Mouse (Mus musculus) hindbrain, embryonic 10.5 days (tissue): ENCODE results near the gene Slc5a8. TPM values are rescaled to one million over a fixed set of nuclear protein-coding genes. Genes with fewer than 3 reads are reported as not detected.

ENCODE experiments used
- DNase-seq: peaks from one replicate; pipeline ENCODE4 v3.0.0-alpha.2; 2017; ENCODE audit warnings: low spot score
- H3K27ac ChIP-seq: fragments of 300-500 bp; sonication (generic); 2 replicates; pipeline ENCODE4 v1.5.1; 2016; ENCODE audit warnings: mild to moderate bottlenecking, moderate library complexity
- H3K27me3 ChIP-seq: fragments of 300-500 bp; sonication (generic); 2 replicates; pipeline ENCODE4 v1.6.1; 2016; ENCODE audit warnings: mild to moderate bottlenecking; ENCODE audit not compliant: poor library complexity, insufficient read depth, severe bottlenecking
- H3K36me3 ChIP-seq: fragments of 300-500 bp; sonication (generic); 2 replicates; pipeline ENCODE4 v1.6.1; 2016; ENCODE audit warnings: mild to moderate bottlenecking, moderate library complexity
- H3K4me1 ChIP-seq: fragments of 300-500 bp; sonication (generic); replicated peaks from 2 replicates; pipeline ENCODE4 v1.6.1; 2016; ENCODE audit warnings: mild to moderate bottlenecking
- H3K4me3 ChIP-seq: fragments of 300-500 bp; sonication (generic); 2 replicates; pipeline ENCODE4 v1.5.1; 2016; ENCODE audit warnings: mild to moderate bottlenecking, moderate library complexity
- H3K9me3 ChIP-seq: fragments of 300-500 bp; sonication (generic); 2 replicates; pipeline ENCODE4 v1.6.1; 2016; ENCODE audit warnings: mild to moderate bottlenecking, moderate library complexity
- WGBS: fragments of 180-500 bp; shearing (Covaris S2); methylation state at CpG from one replicate; pipeline ENCODE4 v1.1.7; 2016; 5-methylcytosine and 5-hydroxymethylcytosine counted together
- polyA plus RNA-seq: library from polyadenylated mRNA; unstranded; fragments of >200 nt; fragmentation: Nextera tagmentation; extraction: Ambion mirVana; gene quantifications from 2 replicates; pipeline ENCODE4 v1.2.1, GENCODE M21; 2016

Gene Slc5a8
- 0.05 TPM in 1 of 2 replicates, not detected in the other for polyA plus RNA-seq

DNA sequence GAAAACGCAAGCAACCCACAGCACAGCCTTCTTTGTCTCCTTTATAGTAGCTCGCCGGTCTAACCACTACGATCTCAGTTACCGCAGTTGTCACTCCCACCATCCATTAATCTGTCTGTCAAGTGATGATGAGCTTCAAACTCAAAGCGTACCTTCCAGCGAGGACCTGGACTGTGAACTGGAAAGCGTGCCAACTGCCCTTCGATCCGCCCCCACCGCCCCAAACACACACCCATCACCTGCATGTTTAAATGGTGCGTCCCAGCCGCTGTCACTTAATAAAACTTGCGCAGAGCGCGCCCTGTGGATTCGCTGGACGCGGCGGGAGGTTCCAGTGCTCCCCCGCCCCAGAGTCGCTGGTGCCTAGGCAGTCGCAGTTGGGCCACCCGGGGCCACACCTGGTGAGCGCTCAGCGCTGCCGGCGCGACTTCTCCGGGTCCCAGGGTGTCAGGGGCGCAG lies at the start of gene Slc5a8:
Gene Slc5a8 (plus strand): TSS at position 361 of the 459 bp plus-strand sequence.
- Histone ChIP-seq H3K27me3 (peaks cover 30% of the 10 kb centered on the region), H3K27ac (no peak within 1 kb of the TSS), H3K4me1 (peaks cover 10% of the 10 kb centered on the region), H3K4me3 (peak within 1 kb of the TSS; percentile 51), H3K36me3 (no peaks in the 10 kb centered on the region), H3K9me3 (peaks cover 3% of the 10 kb centered on the region; the same call in 1 of the 2 replicates)
- peak; percentile 17 for DNase-seq
- WGBS: 5% methylated on average over 31 of the region's 31 CpGs

DNA sequence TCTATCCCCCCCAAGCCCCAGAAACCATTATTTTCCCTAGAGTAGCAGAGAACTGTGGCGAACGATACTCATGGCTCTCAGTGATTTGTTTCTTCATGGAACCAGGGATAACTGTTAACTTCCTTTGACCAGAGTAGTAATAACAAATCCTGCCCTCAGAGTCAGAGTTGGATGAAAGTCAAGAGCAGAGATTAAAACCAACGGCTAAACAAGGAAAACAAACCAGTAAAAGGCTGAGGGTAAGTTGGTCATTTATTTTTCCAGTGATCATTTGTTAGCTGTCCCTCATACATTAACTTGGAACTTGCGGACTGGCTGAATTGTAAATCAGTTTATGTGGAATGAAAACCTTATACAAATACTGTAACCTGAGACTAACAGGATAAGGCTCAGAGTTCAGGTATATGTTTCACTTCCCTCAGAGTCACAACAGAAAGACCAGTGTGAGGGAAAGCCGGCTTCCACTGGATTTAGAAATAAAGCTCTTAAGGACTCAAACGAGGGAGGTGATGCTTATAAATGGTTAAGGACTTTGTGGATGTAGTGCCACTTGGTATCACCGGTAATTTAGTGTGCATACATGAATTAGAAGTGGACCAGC lies 36.8 kb upstream of the Slc5a8 start:
- Histone ChIP-seq H3K9me3 (no peaks in the 10 kb centered on the region), H3K4me3 (no peak overlapping the region), H3K4me1 (no peaks in the 10 kb centered on the region), H3K27ac (no peak overlapping the region), H3K27me3 (no peaks in the 10 kb centered on the region), H3K36me3 (no peaks in the 10 kb centered on the region)
- WGBS: 85% methylated on average over 7 of the region's 7 CpGs
- DNase-seq: no peak

DNA sequence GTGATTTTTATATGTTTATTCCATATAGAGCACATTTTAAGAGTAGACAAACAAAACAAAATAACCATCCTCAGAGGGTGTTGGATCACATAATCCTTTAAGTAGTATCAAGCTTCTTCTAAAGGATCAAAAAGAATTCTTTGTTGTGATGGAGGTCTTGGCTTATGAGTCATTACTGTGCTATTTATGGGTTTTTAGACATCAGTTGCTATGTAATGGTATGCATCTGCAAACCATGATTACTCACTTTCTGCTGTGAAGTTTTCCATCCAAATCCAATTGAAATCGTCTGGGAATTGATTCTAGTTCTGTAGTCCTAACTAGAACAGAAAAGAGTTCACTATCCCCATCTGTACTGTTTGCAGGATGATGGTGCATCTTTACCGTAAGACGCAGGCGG lies 35.8 kb upstream of the Slc5a8 start:
- Histone ChIP-seq H3K36me3 (no peaks in the 10 kb centered on the region), H3K4me3 (no peak overlapping the region), H3K4me1 (no peaks in the 10 kb centered on the region), H3K27ac (no peak overlapping the region), H3K27me3 (no peaks in the 10 kb centered on the region), H3K9me3 (no peaks in the 10 kb centered on the region)
- DNase-seq: no peak
- WGBS: 90% methylated on average over 4 of the region's 4 CpGs

DNA sequence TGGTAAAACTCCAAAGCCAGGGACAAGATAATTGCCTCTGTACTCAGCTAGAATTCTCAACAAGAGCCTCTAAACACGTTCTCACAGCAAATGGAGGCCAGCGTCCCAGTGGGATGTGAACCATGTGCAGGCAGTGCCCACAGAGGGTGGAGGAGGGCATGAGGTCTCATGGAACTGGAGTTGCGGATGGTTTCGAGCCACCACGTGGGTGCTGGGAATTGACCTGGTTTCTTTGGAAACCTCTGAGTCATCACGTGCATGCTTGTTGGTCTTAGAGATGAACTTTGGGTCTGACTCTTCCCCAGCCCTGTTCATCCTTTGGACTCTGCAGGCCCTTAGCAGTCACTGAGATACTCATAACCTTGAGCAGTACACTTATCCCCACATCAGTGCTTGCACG lies 32.5 kb upstream of the Slc5a8 start:
- H3K4me3 ChIP-seq: no peak overlapping the region
- H3K9me3 ChIP-seq: no peaks in the 10 kb centered on the region
- H3K27ac ChIP-seq: no peak overlapping the region
- no peaks in the 10 kb centered on the region for H3K27me3 ChIP-seq
- DNase-seq: no peak
- 89% methylated on average over 7 of the region's 7 CpGs for WGBS
- H3K4me1 ChIP-seq: no peaks in the 10 kb centered on the region
- no peaks in the 10 kb centered on the region for H3K36me3 ChIP-seq

DNA sequence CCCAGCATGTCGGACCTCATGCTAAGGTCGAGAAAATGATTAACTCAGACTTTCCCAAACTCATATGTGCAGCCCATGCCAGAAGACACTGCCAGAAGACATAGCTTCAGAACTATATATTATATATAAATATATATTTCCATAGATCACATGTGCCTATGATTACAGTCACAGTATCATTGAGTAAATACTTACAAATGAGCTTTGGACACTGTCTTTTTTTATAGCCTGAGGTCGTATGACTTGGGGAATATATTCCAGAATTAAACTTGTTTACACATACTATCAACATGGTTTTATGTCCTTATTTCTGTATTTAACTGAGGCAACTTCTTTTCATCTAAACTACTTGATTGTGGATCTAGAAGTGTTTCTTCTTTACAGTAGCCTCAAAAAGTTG lies 24.9 kb upstream of the Slc5a8 start:
- no peak for DNase-seq
- no peaks in the 10 kb centered on the region for H3K9me3 ChIP-seq
- no peak overlapping the region for H3K27ac ChIP-seq
- no peaks in the 10 kb centered on the region for H3K36me3 ChIP-seq
- no peaks in the 10 kb centered on the region for H3K27me3 ChIP-seq
- WGBS: 85% methylated on average over 3 of the region's 3 CpGs
- no peaks in the 10 kb centered on the region for H3K4me1 ChIP-seq
- no peak overlapping the region for H3K4me3 ChIP-seq

DNA sequence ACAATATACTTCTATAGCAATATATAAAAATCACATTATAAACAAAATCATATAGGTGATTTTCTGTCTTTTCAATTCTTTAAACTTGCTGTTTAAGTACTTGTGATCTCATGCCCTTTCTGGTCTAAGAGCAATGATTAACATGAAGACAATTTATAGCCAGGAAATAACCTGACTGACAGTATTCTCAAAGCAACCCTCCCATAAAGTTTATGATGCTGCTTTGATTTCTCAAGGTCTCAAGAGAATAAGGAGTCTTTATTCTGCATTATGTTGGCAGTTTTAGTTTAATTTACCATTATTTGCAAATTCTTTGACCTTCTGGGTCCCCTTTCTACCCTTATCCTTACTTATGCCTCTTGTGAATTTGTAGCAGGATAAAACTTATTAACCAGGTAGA lies 24.4 kb upstream of the Slc5a8 start:
- Histone ChIP-seq H3K27me3 (no peaks in the 10 kb centered on the region), H3K4me3 (no peak overlapping the region), H3K27ac (no peak overlapping the region), H3K36me3 (no peaks in the 10 kb centered on the region), H3K4me1 (no peaks in the 10 kb centered on the region), H3K9me3 (no peaks in the 10 kb centered on the region)
- no peak for DNase-seq

DNA sequence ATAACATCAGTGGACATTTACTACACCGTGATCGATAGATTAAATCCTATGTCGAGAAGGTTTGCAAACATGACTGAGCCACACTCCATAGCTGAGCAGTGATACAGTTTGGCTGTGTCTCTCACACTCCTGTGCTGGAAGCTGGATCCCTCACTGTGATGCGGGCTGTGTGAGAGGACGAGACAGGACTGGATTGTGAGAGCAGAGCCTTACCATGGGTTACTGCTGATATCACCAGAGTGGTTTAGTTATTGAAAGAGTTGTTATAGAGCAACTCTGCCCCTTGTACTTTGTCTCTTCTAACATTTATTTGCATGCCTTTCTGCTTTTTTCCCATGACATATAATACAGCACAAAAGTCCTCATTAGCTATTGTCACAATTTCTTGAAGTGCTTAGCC lies 23.5 kb upstream of the Slc5a8 start:
- no peak for DNase-seq
- Histone ChIP-seq H3K27ac (no peak overlapping the region), H3K4me1 (no peaks in the 10 kb centered on the region), H3K27me3 (no peaks in the 10 kb centered on the region), H3K9me3 (no peaks in the 10 kb centered on the region), H3K36me3 (no peaks in the 10 kb centered on the region), H3K4me3 (no peak overlapping the region)
- WGBS: 91% methylated on average over 5 of the region's 5 CpGs

DNA sequence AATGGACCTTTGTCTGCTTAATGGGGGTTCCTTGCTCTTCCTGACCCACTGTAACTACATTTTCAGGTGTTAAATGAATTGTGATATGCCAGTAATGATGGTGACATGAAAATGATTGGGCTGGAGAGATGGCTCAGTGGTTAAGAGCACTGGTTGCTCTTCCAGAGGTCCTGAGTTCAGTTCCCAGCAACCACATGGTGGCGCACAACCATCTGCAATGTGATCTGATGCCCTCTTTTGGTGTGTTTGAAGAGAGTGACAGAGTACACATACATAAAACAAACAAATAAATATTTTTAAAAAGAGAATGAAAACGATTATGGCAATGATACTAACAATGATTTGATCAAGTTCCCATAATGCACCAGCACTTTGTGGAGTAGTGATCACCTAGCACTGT lies 19.8 kb upstream of the Slc5a8 start:
- Histone ChIP-seq H3K4me1 (no peaks in the 10 kb centered on the region), H3K36me3 (no peaks in the 10 kb centered on the region), H3K27me3 (no peaks in the 10 kb centered on the region), H3K9me3 (no peaks in the 10 kb centered on the region), H3K27ac (no peak overlapping the region), H3K4me3 (no peak overlapping the region)
- WGBS: 66% methylated on average over 2 of the region's 2 CpGs
- no peak for DNase-seq

DNA sequence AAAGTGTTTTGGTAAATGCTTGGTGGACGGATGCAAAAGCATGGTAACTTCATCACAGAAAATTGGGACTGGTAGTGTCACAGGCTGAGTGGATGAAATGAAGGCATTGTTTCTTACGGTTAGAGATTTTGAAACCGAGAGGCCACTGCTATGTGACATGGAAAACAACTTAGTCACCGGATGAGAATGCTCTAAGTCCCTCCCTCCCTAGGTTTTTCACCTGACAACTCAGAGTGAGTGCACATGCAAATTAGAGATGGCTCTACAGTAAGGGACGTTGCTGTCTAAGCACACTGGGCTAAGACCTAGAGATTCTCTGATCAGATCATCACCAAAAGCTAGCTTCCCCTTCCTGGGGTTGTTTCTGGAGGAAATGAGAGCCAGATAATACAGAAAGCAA lies 10.9 kb upstream of the Slc5a8 start:
- H3K9me3 ChIP-seq: no peaks in the 10 kb centered on the region
- no peaks in the 10 kb centered on the region for H3K36me3 ChIP-seq
- WGBS: 71% methylated on average over 5 of the region's 5 CpGs
- H3K4me3 ChIP-seq: no peak overlapping the region
- no peaks in the 10 kb centered on the region for H3K4me1 ChIP-seq
- no peak for DNase-seq
- no peaks in the 10 kb centered on the region for H3K27me3 ChIP-seq
- no peak overlapping the region for H3K27ac ChIP-seq

DNA sequence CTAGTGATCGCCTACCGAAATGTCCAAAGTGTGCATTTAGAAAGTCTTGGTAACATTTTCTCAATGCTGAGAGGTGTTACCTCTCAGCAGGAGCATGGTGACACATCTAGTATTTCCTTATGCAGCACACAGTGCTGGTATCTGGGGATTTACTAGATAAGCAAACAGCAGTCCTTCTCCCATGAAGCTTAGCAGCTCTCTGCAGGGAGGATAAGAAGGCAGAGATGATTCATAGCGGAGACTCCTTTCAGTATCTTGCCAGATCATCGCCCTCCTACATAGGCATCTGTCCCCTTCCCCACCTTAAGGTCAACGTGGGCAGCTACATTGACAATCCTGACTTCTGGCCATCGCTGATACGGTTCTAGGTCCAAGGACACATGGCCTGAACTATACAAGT lies 8.4 kb upstream of the Slc5a8 start:
- Histone ChIP-seq H3K27me3 (no peaks in the 10 kb centered on the region), H3K9me3 (no peaks in the 10 kb centered on the region)
- WGBS: 83% methylated on average over 7 of the region's 7 CpGs

DNA sequence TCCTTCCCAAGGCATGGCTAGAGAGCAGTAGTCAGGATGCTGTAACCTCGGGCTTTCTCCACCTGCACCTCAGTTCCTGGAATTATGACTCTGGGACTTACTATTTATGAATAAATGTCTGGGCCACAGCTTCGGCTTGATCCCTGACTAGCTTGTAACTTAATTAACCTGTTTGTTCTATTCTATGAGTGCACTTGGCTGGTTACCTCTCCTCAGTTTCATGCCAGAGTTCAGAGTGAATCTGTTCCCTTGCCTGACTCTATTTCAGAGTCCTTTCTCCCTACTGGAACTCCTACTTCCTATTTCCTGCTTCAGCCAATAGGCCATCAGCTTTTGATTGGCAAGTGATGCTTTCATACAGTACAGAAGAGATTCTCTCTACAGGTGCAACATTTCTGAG lies 2.1 kb upstream of the Slc5a8 start:
- peaks cover 10% of the 10 kb centered on the region for H3K4me1 ChIP-seq
- no peak overlapping the region for H3K27ac ChIP-seq
- no peak overlapping the region for H3K4me3 ChIP-seq
- 89% methylated on average over 2 of the region's 2 CpGs for WGBS
- peaks cover 3% of the 10 kb centered on the region; the same call in 1 of the 2 replicates for H3K9me3 ChIP-seq
- DNase-seq: no peak
- H3K36me3 ChIP-seq: no peaks in the 10 kb centered on the region
- peaks cover 30% of the 10 kb centered on the region for H3K27me3 ChIP-seq

More for the DNA sequence above, 8.4 kb upstream of the Slc5a8 start:
- Histone ChIP-seq H3K36me3 (no peaks in the 10 kb centered on the region), H3K4me3 (no peak overlapping the region), H3K27ac (no peak overlapping the region), H3K4me1 (no peaks in the 10 kb centered on the region)
- DNase-seq: no peak

DNA sequence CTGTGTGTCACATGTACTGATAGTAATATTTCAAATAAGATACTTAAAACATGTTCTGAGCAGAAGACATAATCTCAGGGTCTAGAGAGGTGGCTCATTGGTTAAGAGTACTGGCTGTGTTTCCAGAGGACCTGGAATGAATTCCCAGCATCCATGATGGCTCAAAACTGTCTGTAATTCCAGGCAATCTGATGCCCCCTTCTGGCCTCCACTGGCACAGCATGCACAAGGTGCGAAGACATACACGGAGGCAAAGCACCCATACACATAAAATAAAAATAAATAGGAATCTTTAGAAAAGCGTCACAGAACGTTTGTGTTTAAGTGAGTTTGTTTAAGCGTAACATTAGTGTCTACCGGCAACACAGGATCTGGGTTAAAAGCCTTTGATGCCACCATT lies 956 bp upstream of the Slc5a8 start:
- H3K9me3 ChIP-seq: peaks cover 3% of the 10 kb centered on the region; the same call in 1 of the 2 replicates
- no peak for DNase-seq
- 82% methylated on average over 6 of the region's 6 CpGs for WGBS
- no peak overlapping the region for H3K27ac ChIP-seq
- H3K36me3 ChIP-seq: no peaks in the 10 kb centered on the region
- no peak overlapping the region for H3K4me3 ChIP-seq
- H3K4me1 ChIP-seq: peaks cover 10% of the 10 kb centered on the region
- peaks cover 30% of the 10 kb centered on the region for H3K27me3 ChIP-seq

DNA sequence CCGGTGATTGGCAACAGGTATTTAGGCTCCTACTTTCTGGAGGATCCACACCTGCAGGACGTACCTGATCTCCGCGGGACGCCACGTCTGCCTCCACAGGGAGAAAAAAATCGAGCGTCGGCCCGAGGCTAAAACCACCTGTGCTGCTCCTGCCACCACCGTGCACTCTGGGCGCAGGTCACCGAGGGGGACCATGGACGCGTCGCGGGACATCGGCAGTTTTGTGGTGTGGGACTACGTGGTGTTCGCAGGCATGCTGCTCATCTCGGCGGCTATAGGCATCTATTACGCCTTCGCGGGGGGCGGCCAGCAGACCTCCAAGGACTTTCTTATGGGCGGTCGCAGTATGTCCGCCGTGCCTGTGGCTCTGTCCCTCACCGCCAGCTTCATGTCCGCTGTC lies 322 bp downstream of the Slc5a8 start:
- WGBS: 2% methylated on average over 32 of the region's 32 CpGs
- no peaks in the 10 kb centered on the region for H3K36me3 ChIP-seq
- H3K27ac ChIP-seq: no peak overlapping the region
- peaks cover 10% of the 10 kb centered on the region for H3K4me1 ChIP-seq
- DNase-seq: peak; percentile 13
- H3K27me3 ChIP-seq: peaks cover 30% of the 10 kb centered on the region
- H3K4me3 ChIP-seq: peak overlapping the region; percentile 51
- H3K9me3 ChIP-seq: peaks cover 3% of the 10 kb centered on the region; the same call in 1 of the 2 replicates

DNA sequence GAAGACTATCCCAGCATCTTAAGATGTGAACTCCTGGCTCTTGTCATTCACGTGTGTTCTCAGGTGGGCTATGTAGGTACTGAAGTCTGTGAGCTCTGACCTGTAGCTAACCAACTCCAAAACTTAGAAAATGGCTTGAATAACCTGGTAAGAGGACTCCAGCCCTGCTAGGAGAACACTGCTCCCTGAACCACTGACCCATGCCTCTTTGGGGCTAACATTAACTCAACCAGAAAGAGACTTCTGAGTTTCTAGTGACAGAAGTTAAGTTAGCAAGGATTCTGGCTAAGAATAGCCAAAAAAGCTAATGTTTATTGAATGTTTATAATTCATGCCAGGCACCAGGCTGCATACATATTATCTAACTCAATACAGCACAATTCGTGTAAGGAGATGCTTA lies 2.6 kb downstream of the Slc5a8 start:
- Histone ChIP-seq H3K36me3 (no peaks in the 10 kb centered on the region), H3K27me3 (peaks cover 30% of the 10 kb centered on the region), H3K4me3 (no peak overlapping the region), H3K9me3 (peaks cover 3% of the 10 kb centered on the region; the same call in 1 of the 2 replicates), H3K4me1 (peaks cover 10% of the 10 kb centered on the region), H3K27ac (no peak overlapping the region)
- DNase-seq: no peak
- 74% methylated on average over 2 of the region's 2 CpGs for WGBS
